Mouse (Mus musculus) forebrain, embryonic 16.5 days (tissue): Measurements from ENCODE around the gene Samd3. TPM values are rescaled to one million over a fixed set of nuclear protein-coding genes. Genes with fewer than 3 reads are reported as not detected.

ENCODE experiments used
- ATAC-seq: fragments of 200-750 bp; cut with Nextera tagmentation; 2 replicates; pipeline ENCODE4 v1.8.0; 2017; ENCODE audit warnings: mild to moderate bottlenecking, moderate library complexity
- H3K27ac ChIP-seq: fragments of 300-500 bp; sonication (generic); 2 replicates; pipeline ENCODE4 v1.5.1; 2014; ENCODE audit warnings: low read length, control low read depth
- H3K27me3 ChIP-seq: fragments of 300-500 bp; sonication (generic); replicated peaks from 2 replicates; pipeline ENCODE4 v1.6.1; 2014; ENCODE audit warnings: low read length; ENCODE audit not compliant: control insufficient read depth, insufficient read depth
- H3K36me3 ChIP-seq: fragments of 300-500 bp; sonication (generic); 2 replicates; pipeline ENCODE4 v1.6.1; 2014; ENCODE audit not compliant: control insufficient read depth, insufficient read depth
- H3K4me1 ChIP-seq: fragments of 300-500 bp; sonication (generic); replicated peaks from 2 replicates; pipeline ENCODE4 v1.6.1; 2014; ENCODE audit warnings: low read length; ENCODE audit not compliant: control insufficient read depth, insufficient read depth
- H3K4me2 ChIP-seq: fragments of 300-500 bp; sonication (generic); 2 replicates; pipeline ENCODE4 v1.6.1; 2014; ENCODE audit warnings: mild to moderate bottlenecking, low read length, control low read depth
- H3K4me3 ChIP-seq: fragments of 300-500 bp; sonication (generic); replicated peaks from 2 replicates; pipeline ENCODE4 v1.5.1; 2014; ENCODE audit warnings: mild to moderate bottlenecking, low read length, control low read depth
- H3K9ac ChIP-seq: fragments of 300-500 bp; sonication (generic); replicated peaks from 2 replicates; pipeline ENCODE4 v1.6.1; 2014; ENCODE audit warnings: low read depth, low read length, control low read depth
- H3K9me3 ChIP-seq: fragments of 300-500 bp; sonication (generic); 2 replicates; pipeline ENCODE4 v1.6.1; 2016; ENCODE audit warnings: low read length; ENCODE audit not compliant: control insufficient read depth
- WGBS: fragments of 180-500 bp; shearing (Covaris S2); extraction: QIAGEN DNeasy Blood & Tissue Kit; methylation state at CpG from one replicate; pipeline ENCODE4 v1.1.7; 2014; 5-methylcytosine and 5-hydroxymethylcytosine counted together
- polyA plus RNA-seq: library from polyadenylated mRNA; unstranded; fragments of >200 nt; fragmentation: Nextera tagmentation; extraction: Ambion mirVana; gene quantifications from 2 replicates; pipeline ENCODE4 v1.2.1, GENCODE M21; 2015

Samd3 gene
- 4.2 and 9.0 TPM in 2 replicates for polyA plus RNA-seq

DNA sequence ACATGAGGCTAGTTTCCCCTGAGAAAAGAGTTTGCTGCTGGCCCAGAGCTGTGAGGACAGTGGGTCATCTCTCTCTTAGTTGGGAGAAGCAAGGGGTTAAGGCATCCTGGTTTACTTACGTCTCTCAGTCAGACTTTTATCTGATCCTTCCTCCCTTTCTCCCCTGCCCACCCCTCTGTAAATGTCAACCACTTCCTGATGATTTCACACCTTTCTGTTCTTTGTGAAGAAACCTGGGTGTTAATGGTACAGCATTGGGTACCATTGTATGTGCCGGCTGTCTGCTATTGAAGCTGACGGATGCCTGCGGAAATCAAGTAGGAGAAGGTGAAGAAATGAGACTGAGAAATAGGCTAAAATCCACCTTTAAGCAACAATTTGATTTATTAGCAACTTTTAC is at the start of gene Samd3:
Samd3 (plus strand) TSS at position 220 of the 400 bp plus-strand sequence.
- Histone ChIP-seq H3K9ac (no peak within 1 kb of the TSS), H3K27me3 (no peaks in the 10 kb centered on the region), H3K4me2 (no peak within 1 kb of the TSS), H3K4me3 (no peak within 1 kb of the TSS), H3K27ac (no peak within 1 kb of the TSS), H3K9me3 (no peaks in the 10 kb centered on the region), H3K4me1 (no peaks in the 10 kb centered on the region), H3K36me3 (no peaks in the 10 kb centered on the region)
- 74% methylated on average over 4 of the region's 4 CpGs for WGBS
- no peak for ATAC-seq

DNA sequence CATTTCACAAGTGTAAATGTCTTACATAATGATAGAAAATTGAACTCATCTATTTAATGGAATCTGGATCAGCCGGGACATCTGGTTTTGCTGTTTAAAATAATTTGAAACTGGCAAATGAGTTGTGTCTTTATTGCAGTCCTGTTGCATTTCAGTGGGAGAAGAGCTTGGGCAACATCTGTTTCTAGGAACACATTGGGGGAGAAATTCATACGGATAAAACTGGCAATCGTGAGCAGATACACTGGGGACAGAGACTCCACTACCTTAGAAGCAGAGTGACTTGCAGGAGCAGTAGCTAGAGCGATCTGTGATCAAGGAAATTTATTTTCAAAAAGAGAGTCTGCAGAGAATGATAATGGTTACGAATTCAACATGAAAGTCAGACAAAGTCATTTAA is 44.2 kb upstream of the Samd3 start:
- no peak overlapping the region for H3K4me2 ChIP-seq
- no peaks in the 10 kb centered on the region for H3K36me3 ChIP-seq
- no peak overlapping the region for H3K9ac ChIP-seq
- H3K4me3 ChIP-seq = no peak overlapping the region
- WGBS = 84% methylated on average over 5 of the region's 5 CpGs
- no peak for ATAC-seq
- H3K27me3 ChIP-seq = no peaks in the 10 kb centered on the region
- no peaks in the 10 kb centered on the region for H3K4me1 ChIP-seq
- H3K27ac ChIP-seq = no peak overlapping the region
- H3K9me3 ChIP-seq = no peaks in the 10 kb centered on the region

DNA sequence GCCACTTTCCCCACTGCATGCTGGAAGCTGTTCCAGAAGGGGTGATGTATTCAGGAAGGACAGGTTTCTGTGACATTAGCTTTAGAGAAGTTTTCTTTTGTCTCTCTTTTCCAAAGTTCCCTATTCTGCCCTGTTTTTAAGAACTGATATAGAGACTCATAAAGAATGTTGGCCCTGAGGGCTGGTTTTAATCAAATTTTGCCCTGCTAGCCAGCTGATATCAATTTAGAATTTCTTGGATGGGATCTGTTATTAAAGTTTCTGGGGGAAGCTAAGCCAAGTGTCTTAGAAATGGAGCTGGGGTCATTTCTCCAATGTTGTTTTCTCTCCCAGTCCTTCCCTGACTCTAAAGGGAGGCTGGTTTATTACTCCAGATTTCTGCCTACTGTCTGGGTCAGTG is 38.7 kb upstream of the Samd3 start:
- no peaks in the 10 kb centered on the region for H3K27me3 ChIP-seq
- no peaks in the 10 kb centered on the region for H3K36me3 ChIP-seq
- H3K4me1 ChIP-seq = no peaks in the 10 kb centered on the region
- H3K9me3 ChIP-seq = no peaks in the 10 kb centered on the region
- no peak overlapping the region for H3K27ac ChIP-seq
- H3K4me3 ChIP-seq = no peak overlapping the region
- no peak overlapping the region for H3K9ac ChIP-seq
- ATAC-seq = no peak
- no peak overlapping the region for H3K4me2 ChIP-seq

DNA sequence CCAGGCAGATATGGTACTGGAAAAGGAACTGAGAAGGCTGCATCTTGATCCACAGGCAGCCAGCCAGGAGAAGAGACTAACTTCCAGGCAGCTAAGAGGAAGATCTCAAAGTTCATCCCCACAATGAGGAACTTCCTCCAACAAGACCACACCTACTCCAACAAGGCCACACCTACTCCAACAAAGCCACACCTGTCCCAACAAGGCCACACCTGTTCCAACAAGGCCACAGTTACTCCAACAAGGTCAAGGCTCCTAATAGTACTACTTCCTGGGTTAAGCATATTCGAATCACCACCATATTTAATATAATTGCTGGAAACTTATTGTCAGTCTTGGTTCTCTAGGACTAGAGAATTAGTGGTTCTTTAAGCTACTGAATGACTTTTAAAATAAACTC is 34.6 kb upstream of the Samd3 start:
- no peaks in the 10 kb centered on the region for H3K36me3 ChIP-seq
- H3K9me3 ChIP-seq = no peaks in the 10 kb centered on the region
- no peak overlapping the region for H3K4me3 ChIP-seq
- ATAC-seq = no peak
- H3K9ac ChIP-seq = no peak overlapping the region
- 90% methylated on average over 1 of the region's 1 CpGs for WGBS
- H3K4me1 ChIP-seq = no peaks in the 10 kb centered on the region
- no peaks in the 10 kb centered on the region for H3K27me3 ChIP-seq
- no peak overlapping the region for H3K4me2 ChIP-seq
- H3K27ac ChIP-seq = no peak overlapping the region

DNA sequence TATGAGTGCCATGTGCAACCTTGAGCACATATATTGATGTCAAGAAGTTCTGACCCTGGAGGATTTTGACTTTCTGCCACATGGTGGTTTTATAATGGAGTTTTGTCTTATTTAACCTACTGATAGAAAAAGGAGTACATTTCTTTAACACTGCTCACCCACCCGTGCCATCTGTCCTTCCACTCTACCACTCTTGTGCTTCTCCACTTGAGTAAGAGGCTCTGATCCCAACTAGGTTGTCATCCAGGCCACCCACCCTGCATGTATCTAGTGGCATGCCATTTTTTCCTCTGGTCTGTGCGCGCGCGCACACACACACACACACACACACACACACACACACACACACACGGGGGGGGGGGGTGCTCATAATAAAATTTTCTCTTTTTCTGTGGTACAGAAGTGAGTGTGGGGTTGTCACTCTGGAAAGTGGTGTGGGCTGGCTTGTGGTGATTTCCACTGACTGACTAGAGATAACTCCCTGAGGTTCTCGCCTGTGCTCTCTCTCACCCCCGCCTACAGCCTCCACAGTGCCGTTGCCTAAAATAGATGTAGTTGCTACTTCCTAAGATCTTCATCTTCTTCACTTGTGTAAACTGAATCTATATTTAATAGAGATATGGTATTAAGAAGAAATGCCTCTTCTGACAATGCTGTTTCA is 26.7 kb upstream of the Samd3 start:
- no peak for ATAC-seq
- Histone ChIP-seq H3K4me3 (no peak overlapping the region), H3K9ac (no peak overlapping the region), H3K4me1 (no peaks in the 10 kb centered on the region), H3K27me3 (no peaks in the 10 kb centered on the region), H3K27ac (no peak overlapping the region), H3K9me3 (no peaks in the 10 kb centered on the region), H3K36me3 (no peaks in the 10 kb centered on the region), H3K4me2 (no peak overlapping the region)
- 95% methylated on average over 9 of the region's 9 CpGs for WGBS

DNA sequence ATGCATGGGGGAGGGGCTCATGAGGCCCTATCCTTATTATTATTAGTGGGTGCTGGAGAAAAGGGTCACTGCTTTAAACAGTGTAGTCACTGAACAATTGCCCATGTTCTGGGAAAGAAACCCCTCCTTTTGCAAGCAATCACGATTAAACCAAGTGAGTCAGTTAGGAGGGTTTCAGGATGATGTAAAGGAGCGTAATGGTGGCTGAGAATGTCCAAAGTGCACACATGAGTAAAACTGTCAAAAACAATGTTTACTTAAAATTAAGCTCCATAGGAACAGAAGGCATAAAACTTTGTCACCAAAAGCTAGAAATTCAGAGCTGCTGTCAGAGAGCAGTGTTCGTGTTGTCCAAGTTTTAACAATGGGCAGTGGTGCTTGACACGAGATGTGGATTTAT is 8.8 kb upstream of the Samd3 start:
- Histone ChIP-seq H3K4me2 (no peak overlapping the region), H3K4me1 (no peaks in the 10 kb centered on the region), H3K27me3 (no peaks in the 10 kb centered on the region), H3K36me3 (no peaks in the 10 kb centered on the region), H3K27ac (no peak overlapping the region), H3K9ac (no peak overlapping the region), H3K4me3 (no peak overlapping the region), H3K9me3 (no peaks in the 10 kb centered on the region)
- ATAC-seq = no peak
- 75% methylated on average over 4 of the region's 4 CpGs for WGBS

DNA sequence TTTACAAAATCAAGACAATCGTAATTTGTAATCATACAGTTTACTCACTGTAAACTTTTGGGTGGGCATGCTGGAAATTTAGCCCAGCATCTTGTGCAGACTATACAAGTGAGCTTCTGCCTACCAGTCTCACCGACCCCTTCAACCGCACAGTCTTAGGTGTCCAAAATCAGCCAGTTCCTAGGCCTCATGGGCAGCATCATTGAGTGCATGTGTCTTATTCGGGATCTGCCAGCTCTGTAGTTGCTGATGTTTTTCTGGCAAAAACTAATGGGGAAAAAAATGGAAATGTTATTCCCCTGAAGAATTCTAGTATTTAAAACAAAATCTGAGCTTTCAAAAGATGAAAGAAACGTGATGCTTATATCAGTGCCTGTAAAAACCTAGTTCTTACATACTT is 3.3 kb upstream of the Samd3 start:
- Histone ChIP-seq H3K9me3 (no peaks in the 10 kb centered on the region), H3K4me2 (no peak overlapping the region), H3K27ac (no peak overlapping the region), H3K36me3 (no peaks in the 10 kb centered on the region), H3K4me1 (no peaks in the 10 kb centered on the region), H3K9ac (no peak overlapping the region), H3K27me3 (no peaks in the 10 kb centered on the region), H3K4me3 (no peak overlapping the region)
- no peak for ATAC-seq
- WGBS = 92% methylated on average over 5 of the region's 5 CpGs

DNA sequence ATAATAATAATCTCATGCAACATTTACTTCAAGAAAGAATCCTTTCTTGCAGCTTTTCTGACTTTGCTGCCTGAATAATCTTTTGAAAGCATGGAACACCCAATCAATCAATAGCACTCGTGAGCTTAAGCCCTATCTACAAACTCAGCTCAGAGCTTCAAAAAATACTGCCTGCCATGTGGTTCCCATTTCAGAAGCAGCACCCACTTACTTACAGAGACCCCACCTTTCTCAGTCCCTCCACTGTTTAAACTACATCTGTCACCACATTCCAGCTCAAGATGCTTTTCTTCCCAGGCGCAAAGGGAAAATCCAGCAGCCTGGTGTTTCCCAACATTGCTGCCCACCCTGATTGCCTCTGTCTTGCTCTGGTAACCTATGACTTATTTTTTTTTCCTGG is 2.8 kb upstream of the Samd3 start:
- no peaks in the 10 kb centered on the region for H3K27me3 ChIP-seq
- 73% methylated on average over 2 of the region's 2 CpGs for WGBS
- no peak overlapping the region for H3K4me2 ChIP-seq

DNA sequence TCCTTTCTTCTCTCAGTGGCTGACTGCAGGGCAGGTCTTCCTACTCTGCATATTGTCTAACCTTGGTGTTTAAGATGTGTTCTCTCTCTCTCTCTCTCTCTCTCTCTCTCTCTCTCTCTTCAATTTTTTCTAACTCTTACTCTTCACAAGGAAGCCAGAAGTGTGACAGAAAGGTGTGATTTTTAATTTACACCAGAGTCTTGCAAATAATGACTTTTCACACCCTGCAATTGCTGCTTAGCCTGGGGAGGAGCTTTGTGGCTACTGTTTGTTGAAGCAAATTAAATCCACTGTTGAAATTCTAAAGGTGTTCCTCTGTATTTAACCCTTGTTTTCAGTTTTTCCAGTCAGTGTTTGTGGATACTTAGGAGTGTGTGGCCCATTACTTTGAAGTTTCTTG is 1.3 kb upstream of the Samd3 start:
- H3K4me2 ChIP-seq = no peak overlapping the region
- no peaks in the 10 kb centered on the region for H3K4me1 ChIP-seq
- ATAC-seq = no peak
- no peak overlapping the region for H3K27ac ChIP-seq
- H3K4me3 ChIP-seq = no peak overlapping the region
- H3K9ac ChIP-seq = no peak overlapping the region
- H3K36me3 ChIP-seq = no peaks in the 10 kb centered on the region
- no peaks in the 10 kb centered on the region for H3K27me3 ChIP-seq
- no peaks in the 10 kb centered on the region for H3K9me3 ChIP-seq

More for the DNA sequence above, 2.8 kb upstream of the Samd3 start:
- Histone ChIP-seq H3K9me3 (no peaks in the 10 kb centered on the region), H3K4me1 (no peaks in the 10 kb centered on the region), H3K4me3 (no peak overlapping the region), H3K27ac (no peak overlapping the region), H3K9ac (no peak overlapping the region), H3K36me3 (no peaks in the 10 kb centered on the region)
- no peak for ATAC-seq

DNA sequence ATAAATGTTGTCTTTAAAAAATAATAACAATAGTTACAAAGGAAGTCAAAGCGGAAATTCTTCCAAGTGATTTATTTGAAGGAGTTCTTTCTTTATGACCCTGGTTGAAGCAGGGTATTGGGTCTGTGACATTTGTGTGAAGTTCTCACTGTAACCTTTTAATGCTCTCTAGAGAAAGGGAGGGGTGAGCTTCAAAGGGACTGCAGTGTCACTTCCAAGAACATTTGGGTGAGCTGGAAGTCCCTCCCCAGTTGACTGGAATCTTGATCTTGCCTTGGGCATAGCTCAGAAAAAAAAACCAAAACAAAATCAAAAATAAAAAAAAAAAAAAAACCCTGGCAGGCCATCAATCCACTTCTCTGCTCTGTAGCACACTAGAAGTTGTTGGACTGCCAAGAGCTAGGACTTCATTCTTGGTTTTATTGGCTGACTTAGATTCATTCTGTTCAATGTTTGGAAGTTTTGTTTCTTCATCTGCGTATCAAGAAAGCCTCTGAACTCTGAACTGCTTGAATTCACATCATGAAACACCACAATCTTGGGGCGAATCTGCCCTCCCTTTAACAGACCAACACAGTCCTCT is 2.7 kb downstream of the Samd3 start:
- no peak overlapping the region for H3K4me3 ChIP-seq
- H3K9ac ChIP-seq = no peak overlapping the region
- H3K36me3 ChIP-seq = no peaks in the 10 kb centered on the region
- no peaks in the 10 kb centered on the region for H3K4me1 ChIP-seq
- no peak overlapping the region for H3K4me2 ChIP-seq
- no peaks in the 10 kb centered on the region for H3K9me3 ChIP-seq
- WGBS = 88% methylated on average over 3 of the region's 3 CpGs
- ATAC-seq = no peak
- H3K27me3 ChIP-seq = no peaks in the 10 kb centered on the region
- H3K27ac ChIP-seq = no peak overlapping the region
